ENCODE assay signal across 11 mouse cellular contexts in genomic region chr6:69758618-69759017, GRCm38 (mm10).
DNase-seq lines count a peak whose midpoint lies in the region; ATAC-seq lines count a peak whose summit lies in the region.
"Had no signal": no experiment of that assay in that cellular context is flagged by ENCODE, and none has a peak within 500 bp of the region (broad histone marks: within the 10 kb centered on the region; RNA-seq: fewer than 3 reads in every experiment).

No protein-coding gene starts in this region.

- 88% methylated on average over 2 of the region's 2 CpGs for WGBS in embryonic facial prominence, embryonic 11.5 days
- WGBS in embryonic facial prominence, embryonic 10.5 days, result 97% methylated on average over 2 of the region's 2 CpGs

- H3K36me3 ChIP-seq in embryonic facial prominence, embryonic 11.5 days (replicated peaks; ENCODE audit: control insufficient read depth, insufficient read depth, low read depth, low read length), result no peaks in the 10 kb centered on the region
- no peaks in the 10 kb centered on the region for H3K36me3 ChIP-seq in embryonic facial prominence, embryonic 10.5 days (replicated peaks)
- H3K36me3 ChIP-seq: heart, embryonic 10.5 days had no signal

- ATAC-seq in embryonic facial prominence, embryonic 11.5 days (replicated peaks; ENCODE audit: insufficient number of reproducible peaks, low FRiP score, low TSS enrichment, low read depth), result no peak

- H3K4me2 ChIP-seq in embryonic facial prominence, embryonic 11.5 days (ENCODE audit: low read depth, low read length), result no peak overlapping the region

- no peaks in the 10 kb centered on the region for H3K27me3 ChIP-seq in embryonic facial prominence, embryonic 11.5 days (ENCODE audit: control insufficient read depth, insufficient read depth, low read length)
- no peaks in the 10 kb centered on the region for H3K27me3 ChIP-seq in embryonic facial prominence, embryonic 10.5 days (replicated peaks; ENCODE audit: low read depth, poor library complexity, severe bottlenecking)

- no peak overlapping the region for H3K4me3 ChIP-seq in embryonic facial prominence, embryonic 11.5 days (ENCODE audit: low read depth, low read length)
- H3K4me3 ChIP-seq in embryonic facial prominence, embryonic 10.5 days, result no peak overlapping the region
- H3K4me3 ChIP-seq: heart, embryonic 10.5 days had no signal

- DNase-seq in embryonic facial prominence, embryonic 11.5 days (ENCODE audit: low spot score), result peak; percentile 25
- no peak for DNase-seq in embryonic facial prominence, embryonic 10.5 days (ENCODE audit: low spot score)
- peak; percentile 8 to 20 for DNase-seq in left cerebral cortex, adult 18-20 months (ENCODE audit: low spot score in 2 of 2)
- no peak for DNase-seq in left cerebral cortex, postnatal 4 days
- peak; percentile 61 to 65 for DNase-seq in B cell, adult 2 months
- peak; percentile 46 for DNase-seq in embryo, embryonic 10.5 days (ENCODE audit: low spot score)
- DNase-seq in gastrocnemius, postnatal 10 days, result no peak
- DNase-seq in urinary bladder, postnatal 36 days (ENCODE audit: low spot score in 2 of 2), result no peak
- DNase-seq: cerebellum, adult 9-10 months; thymus, adult 18-20 months had no signal

- no peaks in the 10 kb centered on the region for H3K9me3 ChIP-seq in embryonic facial prominence, embryonic 11.5 days (replicated peaks; ENCODE audit: control insufficient read depth, low read length)
- H3K9me3 ChIP-seq in embryonic facial prominence, embryonic 10.5 days, result no peaks in the 10 kb centered on the region
- H3K9me3 ChIP-seq: heart, embryonic 10.5 days had no signal

- H3K27ac ChIP-seq in embryonic facial prominence, embryonic 11.5 days (replicated peaks; ENCODE audit: low read depth, low read length), result no peak overlapping the region
- no peak overlapping the region for H3K27ac ChIP-seq in embryonic facial prominence, embryonic 10.5 days (replicated peaks)
- H3K27ac ChIP-seq: heart, embryonic 10.5 days had no signal

- no peaks in the 10 kb centered on the region for H3K4me1 ChIP-seq in embryonic facial prominence, embryonic 11.5 days (ENCODE audit: control insufficient read depth, insufficient read depth, low read length)
- no peaks in the 10 kb centered on the region for H3K4me1 ChIP-seq in embryonic facial prominence, embryonic 10.5 days
- H3K4me1 ChIP-seq: heart, embryonic 10.5 days had no signal

- H3K9ac ChIP-seq in embryonic facial prominence, embryonic 11.5 days (replicated peaks; ENCODE audit: low read length), result no peak overlapping the region

- intact Hi-C loops in left cerebral cortex, postnatal 4 days (cut with DNase I), result no loop called here

Comparison
In these comparisons a context has a peak if more than half of its experiments do, and no peak if none do; other contexts are left out.
1. DNase-seq: peak in embryonic facial prominence, embryonic 11.5 days (single experiment), left cerebral cortex, adult 18-20 months (2 of 2), B cell, adult 2 months (2 of 2) and embryo, embryonic 10.5 days (single experiment); none in embryonic facial prominence, embryonic 10.5 days (single experiment), left cerebral cortex, postnatal 4 days (single experiment), gastrocnemius, postnatal 10 days (single experiment) and urinary bladder, postnatal 36 days (0 of 2).